Mouse (Mus musculus): Measurements from ENCODE around the gene Pclaf.

Pclaf gene

GRCm38 (mm10) chr9:65929826-65930225 lies 39.8 kb downstream of the Pclaf start:
- H3K27me3 ChIP-seq (ENCODE audit: insufficient read depth, low read length), result no peaks in the 10 kb centered on the region
- H3K9me3 ChIP-seq (ENCODE audit: low read length), result no peaks in the 10 kb centered on the region
- H3K4me3 ChIP-seq (replicated peaks; ENCODE audit: low read length), result no peak overlapping the region
- H3K4me1 ChIP-seq (replicated peaks; ENCODE audit: low read depth, low read length), result no peaks in the 10 kb centered on the region
- TF ChIP-seq NANOG (IDR thresholded peaks at IDR 0.05; ENCODE audit: borderline replicate concordance, low read length), result no peak
- H3K36me3 ChIP-seq (ENCODE audit: insufficient read depth, low read length), result no peaks in the 10 kb centered on the region

GRCm38 (mm10) chr9:65937566-65937965 lies 47.5 kb downstream of the Pclaf start:
- no peaks in the 10 kb centered on the region for H3K4me1 ChIP-seq (replicated peaks; ENCODE audit: low read depth, low read length)
- H3K36me3 ChIP-seq (ENCODE audit: insufficient read depth, low read length), result peaks cover 6% of the 10 kb centered on the region; the same call in 1 of the 2 replicates
- no peaks in the 10 kb centered on the region for H3K27me3 ChIP-seq (ENCODE audit: insufficient read depth, low read length)
- H3K4me3 ChIP-seq (replicated peaks; ENCODE audit: low read length), result no peak overlapping the region
- no peaks in the 10 kb centered on the region for H3K9me3 ChIP-seq (ENCODE audit: low read length)
- TF ChIP-seq CTCF (conservative IDR thresholded peaks at IDR 0.05; ENCODE audit: low read length) (no peak), POU5F1 (IDR thresholded peaks at IDR 0.05; ENCODE audit: borderline replicate concordance, low read length) (no peak), NANOG (IDR thresholded peaks at IDR 0.05; ENCODE audit: borderline replicate concordance, low read length) (no peak)

GRCm38 (mm10) chr9:65951082-65951587 lies 61.1 kb downstream of the Pclaf start:
- Histone ChIP-seq H3K9me3 (ENCODE audit: low read length) (no peaks in the 10 kb centered on the region), H3K4me1 (replicated peaks; ENCODE audit: low read depth, low read length) (peaks cover 5% of the 10 kb centered on the region), H3K27me3 (ENCODE audit: insufficient read depth, low read length) (no peaks in the 10 kb centered on the region), H3K36me3 (ENCODE audit: insufficient read depth, low read length) (peaks cover 20% of the 10 kb centered on the region), H3K4me3 (replicated peaks; ENCODE audit: low read length) (no peak overlapping the region)
- TF ChIP-seq NANOG (IDR thresholded peaks at IDR 0.05; ENCODE audit: borderline replicate concordance, low read length), result no peak
- TF ChIP-seq CTCF (conservative IDR thresholded peaks at IDR 0.05; ENCODE audit: low read length), result no peak
- no peak for TF ChIP-seq POU5F1 (IDR thresholded peaks at IDR 0.05; ENCODE audit: borderline replicate concordance, low read length)

Measured in E14TG2a.4 (cell line).